Mouse (Mus musculus): ENCODE measurements at regions not wholly inside any gene's neighbourhood (a gene's known extent, or its start where the extent isn't known, plus 50 kb on each side); places are given as distances from the start of the nearest gene placed in this dataset.

GRCm38 (mm10) chr8:44525915-44526314, 409.3 kb upstream of the Fat1 start:
- peak; percentile 16 for DNase-seq

- no peak for DNase-seq
Observed at GRCm38 (mm10) chr8:44529696-44530095, 405.6 kb upstream of the Fat1 start.

GRCm38 (mm10) chr8:44548885-44549284, 386.4 kb upstream of the Fat1 start:
- no peak for DNase-seq

GRCm38 (mm10) chr8:44559161-44559560, 376.1 kb upstream of the Fat1 start:
- no peak for DNase-seq

GRCm38 (mm10) chr8:44576314-44576858, 358.9 kb upstream of the Fat1 start:
- DNase-seq: no peak

GRCm38 (mm10) chr8:44576993-44577392, 358.3 kb upstream of the Fat1 start:
- DNase-seq: no peak
